Mouse (Mus musculus) kidney, embryonic 14.5 days (tissue): ENCODE measurements at regions not wholly inside any gene's neighbourhood (a gene's known extent, or its start where the extent isn't known, plus 50 kb on each side); places are given as distances from the start of the nearest gene placed in this dataset.

Experiments
- ATAC-seq: fragments of 200-750 bp; cut with Nextera tagmentation; 2 replicates; pipeline ENCODE4 v1.8.0; 2017; ENCODE audit warnings: moderate number of reproducible peaks, mild to moderate bottlenecking, moderate TSS enrichment, moderate library complexity; ENCODE audit not compliant: low FRiP score, low TSS enrichment
- H3K27ac ChIP-seq: fragments of 300-500 bp; sonication (generic); 2 replicates; pipeline ENCODE4 v1.5.1; 2014; ENCODE audit warnings: low read depth, mild to moderate bottlenecking, low read length, moderate library complexity, mixed read lengths
- H3K27me3 ChIP-seq: fragments of 300-500 bp; sonication (generic); 2 replicates; pipeline ENCODE4 v1.6.1; 2014; ENCODE audit warnings: mild to moderate bottlenecking, low read length; ENCODE audit not compliant: control insufficient read depth, insufficient read depth
- H3K36me3 ChIP-seq: fragments of 300-500 bp; sonication (generic); 2 replicates; pipeline ENCODE4 v1.6.1; 2014; ENCODE audit warnings: low read length, mixed read lengths; ENCODE audit not compliant: control insufficient read depth, insufficient read depth
- H3K4me1 ChIP-seq: fragments of 300-500 bp; sonication (generic); 2 replicates; pipeline ENCODE4 v1.6.1; 2014; ENCODE audit warnings: low read length, mixed read lengths; ENCODE audit not compliant: control insufficient read depth, insufficient read depth
- H3K4me2 ChIP-seq: fragments of 300-500 bp; sonication (generic); replicated peaks from 2 replicates; pipeline ENCODE4 v1.6.1; 2014; ENCODE audit warnings: low read depth, mild to moderate bottlenecking, low read length
- H3K4me3 ChIP-seq: fragments of 300-500 bp; sonication (generic); 2 replicates; pipeline ENCODE4 v1.5.1; 2014; ENCODE audit warnings: mild to moderate bottlenecking, low read length
- H3K9ac ChIP-seq: fragments of 300-500 bp; sonication (generic); 2 replicates; pipeline ENCODE4 v1.6.1; 2014; ENCODE audit warnings: low read depth, mild to moderate bottlenecking, low read length, moderate library complexity
- H3K9me3 ChIP-seq: fragments of 300-500 bp; sonication (generic); 2 replicates; pipeline ENCODE4 v1.6.1; 2016; ENCODE audit warnings: low read length; ENCODE audit not compliant: control insufficient read depth
- WGBS: fragments of 180-500 bp; shearing (Covaris S2); extraction: QIAGEN DNeasy Blood & Tissue Kit; methylation state at CpG from one replicate; pipeline ENCODE4 v1.1.7; 2014; 5-methylcytosine and 5-hydroxymethylcytosine counted together

DNA sequence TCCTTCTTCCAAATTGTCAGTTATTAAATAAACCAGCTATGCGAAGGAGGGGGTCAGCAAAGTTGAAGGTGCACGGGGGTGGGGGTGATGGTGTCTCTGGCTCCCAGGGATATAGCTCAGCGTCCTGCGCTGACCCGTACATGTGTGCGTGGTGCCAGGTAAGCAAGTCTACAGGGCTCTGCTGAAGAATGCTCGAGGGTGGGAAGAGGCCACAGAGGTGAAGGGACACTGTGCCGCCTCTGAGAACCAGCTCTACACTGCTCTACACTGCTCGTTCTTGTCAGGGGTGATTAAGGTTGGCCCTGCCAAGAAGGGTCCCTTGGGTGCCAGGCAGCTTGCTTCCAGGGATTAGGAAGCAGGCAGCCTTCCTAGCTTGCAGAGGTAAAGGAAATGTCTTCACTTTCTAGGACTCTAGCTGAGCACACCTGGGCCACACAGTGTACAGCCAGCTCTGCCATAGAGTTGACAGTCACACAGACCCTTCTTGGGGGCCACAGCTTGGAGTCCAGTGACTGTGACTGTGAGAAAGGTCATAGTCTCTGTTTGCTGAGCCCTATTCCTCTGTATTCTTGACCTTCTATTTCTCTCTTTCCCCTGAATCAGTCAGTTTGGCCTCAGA is 64.7 kb upstream of the Gm11733 start:
- ATAC-seq = no peak
- Histone ChIP-seq H3K27ac (no peak overlapping the region), H3K4me2 (no peak overlapping the region)

DNA sequence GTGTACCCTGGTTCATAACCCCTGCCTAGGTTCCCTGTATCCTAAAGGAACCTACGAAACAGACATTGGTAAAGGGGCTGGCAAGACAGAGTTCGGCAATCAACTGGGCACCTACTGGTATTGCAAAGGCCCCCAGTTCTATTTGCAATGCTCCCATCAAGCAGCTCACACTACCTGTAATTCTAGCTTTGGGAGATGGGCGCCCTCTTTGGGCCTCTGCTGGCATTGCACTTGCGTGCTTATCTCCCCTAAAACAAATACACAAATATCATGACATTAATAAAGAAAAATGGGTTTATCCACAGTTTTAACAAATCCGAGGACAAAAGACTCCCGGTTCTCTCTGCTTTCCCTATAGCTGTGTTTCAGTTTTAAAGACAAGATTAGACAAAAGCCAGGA is 61.5 kb upstream of the Gm11733 start:
- H3K36me3 ChIP-seq = no peaks in the 10 kb centered on the region
- H3K4me3 ChIP-seq = no peak overlapping the region
- peaks cover 4% of the 10 kb centered on the region for H3K9me3 ChIP-seq
- no peak for ATAC-seq
- H3K9ac ChIP-seq = no peak overlapping the region
- no peak overlapping the region for H3K4me2 ChIP-seq
- H3K4me1 ChIP-seq = no peaks in the 10 kb centered on the region
- no peak overlapping the region for H3K27ac ChIP-seq
- 0 out of 2 replicates have a peak, but pooled peaks cover 3% of the 10 kb centered on the region for H3K27me3 ChIP-seq
- 88% methylated on average over 6 of the region's 6 CpGs for WGBS

More for the DNA sequence above, 64.7 kb upstream of the Gm11733 start:
- H3K9ac ChIP-seq = no peak overlapping the region
- H3K27me3 ChIP-seq = peaks cover 20% of the 10 kb centered on the region
- H3K9me3 ChIP-seq = peaks cover 4% of the 10 kb centered on the region
- H3K4me1 ChIP-seq = peaks cover 16% of the 10 kb centered on the region; the same call in 1 of the 2 replicates
- no peak overlapping the region for H3K4me3 ChIP-seq
- WGBS = 79% methylated on average over 9 of the region's 9 CpGs
- no peaks in the 10 kb centered on the region for H3K36me3 ChIP-seq

DNA sequence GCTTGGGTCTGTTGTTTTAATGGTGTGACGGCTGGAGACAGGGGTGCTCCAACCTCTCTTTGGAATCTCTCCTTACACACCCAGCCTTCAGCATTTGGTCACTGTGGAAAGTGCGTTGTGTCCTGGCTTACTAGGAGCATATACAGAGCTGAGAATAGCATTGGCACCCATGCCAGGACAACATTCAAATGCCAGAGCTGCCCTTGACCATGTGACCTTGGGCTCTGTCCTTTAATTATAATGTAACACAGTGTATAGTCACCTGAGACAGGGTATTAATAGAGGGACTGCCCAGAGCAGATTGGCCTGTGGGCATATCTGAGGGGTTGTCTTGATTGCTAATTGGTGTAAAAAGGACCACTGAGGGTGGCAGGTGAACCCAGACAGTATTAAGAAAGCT is 60.7 kb upstream of the Gm11733 start:
- H3K4me1 ChIP-seq = no peaks in the 10 kb centered on the region
- peaks cover 4% of the 10 kb centered on the region for H3K9me3 ChIP-seq
- 87% methylated on average over 2 of the region's 2 CpGs for WGBS
- no peaks in the 10 kb centered on the region for H3K36me3 ChIP-seq
- no peak overlapping the region for H3K9ac ChIP-seq
- no peak for ATAC-seq
- peaks cover 7% of the 10 kb centered on the region; the same call in 1 of the 2 replicates for H3K27me3 ChIP-seq
- H3K27ac ChIP-seq = no peak overlapping the region
- H3K4me2 ChIP-seq = no peak overlapping the region
- no peak overlapping the region for H3K4me3 ChIP-seq

DNA sequence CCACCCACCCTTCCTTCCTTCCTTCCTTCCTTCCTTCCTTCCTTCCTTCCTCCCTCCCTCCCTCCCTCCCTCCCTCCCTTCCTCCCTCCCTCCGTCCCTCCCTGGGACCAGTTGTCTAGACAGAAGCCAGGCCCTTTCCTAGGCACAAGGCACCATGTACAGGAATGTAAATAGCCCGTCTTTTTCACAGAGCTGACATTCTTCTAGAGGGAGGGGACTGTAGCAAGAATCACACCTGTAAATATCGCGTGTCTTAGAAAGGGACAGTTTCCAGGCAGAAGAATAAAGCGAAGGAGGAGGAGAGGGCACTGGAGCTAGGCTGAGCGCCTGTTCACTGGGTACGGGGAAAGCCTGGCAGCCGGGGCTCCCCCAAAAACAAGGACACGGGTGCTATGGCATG is 58.7 kb upstream of the Gm11733 start:
- H3K4me2 ChIP-seq = no peak overlapping the region
- no peak overlapping the region for H3K9ac ChIP-seq
- H3K4me1 ChIP-seq = peaks cover 2% of the 10 kb centered on the region; the same call in 1 of the 2 replicates
- no peak overlapping the region for H3K4me3 ChIP-seq
- no peak for ATAC-seq
- WGBS = 58% methylated on average over 9 of the region's 9 CpGs
- H3K36me3 ChIP-seq = no peaks in the 10 kb centered on the region
- peaks cover 4% of the 10 kb centered on the region for H3K9me3 ChIP-seq
- H3K27ac ChIP-seq = no peak overlapping the region
- peaks cover 7% of the 10 kb centered on the region; the same call in 1 of the 2 replicates for H3K27me3 ChIP-seq

DNA sequence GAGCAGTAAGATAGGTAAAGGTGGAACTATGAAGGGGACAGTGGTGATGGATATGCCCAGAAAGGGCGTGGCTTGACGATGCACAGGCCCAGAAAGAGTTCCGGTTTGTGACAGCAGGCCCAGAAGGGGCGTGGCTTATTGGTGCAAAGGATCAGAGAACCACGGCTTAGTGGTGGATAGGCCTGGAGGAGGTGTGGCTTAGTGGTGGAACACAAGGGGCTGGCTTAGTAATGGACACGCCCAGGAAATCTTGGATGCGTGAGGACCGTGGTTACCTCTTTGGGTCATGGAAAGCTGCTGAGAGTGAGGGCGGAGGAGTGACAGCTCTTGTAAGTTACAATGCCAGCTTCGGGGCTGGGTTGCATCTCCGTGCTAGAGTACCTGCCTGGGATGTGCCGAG is 58.2 kb upstream of the Gm11733 start:
- Histone ChIP-seq H3K27me3 (peaks cover 11% of the 10 kb centered on the region; the same call in 1 of the 2 replicates), H3K9ac (no peak overlapping the region), H3K4me3 (no peak overlapping the region), H3K4me1 (peaks cover 3% of the 10 kb centered on the region; the same call in 1 of the 2 replicates), H3K36me3 (no peaks in the 10 kb centered on the region), H3K9me3 (peaks cover 4% of the 10 kb centered on the region), H3K27ac (no peak overlapping the region), H3K4me2 (no peak overlapping the region)
- ATAC-seq = no peak
- 32% methylated on average over 12 of the region's 12 CpGs for WGBS

DNA sequence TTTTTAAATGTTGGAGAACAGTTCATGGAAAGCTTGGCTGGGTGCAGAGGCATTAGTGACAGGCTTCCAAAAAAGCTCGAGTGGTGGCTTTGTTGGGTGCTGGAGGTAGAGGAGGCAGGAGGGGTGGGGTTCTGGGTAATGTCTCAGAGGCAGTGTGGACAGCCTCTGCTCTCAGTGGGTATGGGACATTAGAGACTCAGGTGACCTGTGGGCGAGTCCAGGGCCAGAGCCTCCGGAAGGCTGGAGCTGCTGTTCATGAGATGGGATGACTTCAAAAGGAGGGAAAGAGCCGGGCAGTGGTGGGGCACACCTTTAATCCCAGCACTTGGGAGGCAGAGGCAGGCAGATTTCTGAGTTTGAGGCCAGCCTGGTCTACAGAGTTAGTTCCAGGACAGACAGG is 57.5 kb upstream of the Gm11733 start:
- H3K4me2 ChIP-seq = no peak overlapping the region
- H3K27me3 ChIP-seq = peaks cover 11% of the 10 kb centered on the region; the same call in 1 of the 2 replicates
- no peak for ATAC-seq
- 75% methylated on average over 4 of the region's 4 CpGs for WGBS
- H3K4me1 ChIP-seq = peaks cover 3% of the 10 kb centered on the region; the same call in 1 of the 2 replicates
- no peak overlapping the region for H3K4me3 ChIP-seq
- H3K27ac ChIP-seq = no peak overlapping the region
- peaks cover 4% of the 10 kb centered on the region for H3K9me3 ChIP-seq
- H3K9ac ChIP-seq = no peak overlapping the region
- no peaks in the 10 kb centered on the region for H3K36me3 ChIP-seq

DNA sequence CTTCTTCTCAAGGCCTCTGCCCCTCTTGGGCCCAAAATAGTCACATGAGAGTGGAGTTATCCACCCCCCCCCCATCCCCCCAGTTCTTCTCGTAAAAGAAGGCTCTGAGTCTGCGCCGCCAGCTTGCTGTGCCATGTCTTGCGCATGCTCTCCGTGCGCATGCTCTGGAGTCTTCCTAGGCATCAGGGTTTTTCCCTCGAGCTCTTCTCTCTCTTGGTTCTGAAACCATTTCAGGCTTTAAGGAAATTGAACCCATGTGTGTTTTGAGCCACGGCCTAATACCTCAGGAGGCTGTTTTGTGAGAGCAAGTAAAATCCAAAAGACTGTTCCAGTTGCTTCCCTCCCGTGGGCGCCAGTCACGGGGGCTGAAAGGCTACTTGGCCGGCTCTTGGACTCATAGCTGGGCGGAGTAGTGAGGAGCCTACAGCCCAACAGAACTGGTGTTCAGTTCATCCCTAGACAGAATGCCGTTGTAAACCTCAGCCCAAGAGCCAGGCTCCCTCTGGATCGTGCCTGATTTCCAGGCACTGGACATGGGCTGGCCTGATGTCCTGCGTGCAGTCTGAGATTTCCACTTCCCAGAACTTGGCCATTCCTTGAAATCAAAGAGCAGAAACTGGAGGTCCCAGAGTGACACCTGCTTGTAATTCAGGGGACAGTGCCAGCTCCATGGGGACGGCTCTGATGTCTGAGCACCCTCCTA is 56.2 kb upstream of the Gm11733 start:
- Histone ChIP-seq H3K27me3 (peaks cover 11% of the 10 kb centered on the region; the same call in 1 of the 2 replicates), H3K9ac (no peak overlapping the region), H3K9me3 (peaks cover 2% of the 10 kb centered on the region; the same call in 1 of the 2 replicates), H3K27ac (no peak overlapping the region), H3K4me1 (peaks cover 3% of the 10 kb centered on the region; the same call in 1 of the 2 replicates), H3K4me2 (no peak overlapping the region), H3K36me3 (no peaks in the 10 kb centered on the region), H3K4me3 (no peak overlapping the region)
- 83% methylated on average over 17 of the region's 17 CpGs for WGBS
- ATAC-seq = no peak

DNA sequence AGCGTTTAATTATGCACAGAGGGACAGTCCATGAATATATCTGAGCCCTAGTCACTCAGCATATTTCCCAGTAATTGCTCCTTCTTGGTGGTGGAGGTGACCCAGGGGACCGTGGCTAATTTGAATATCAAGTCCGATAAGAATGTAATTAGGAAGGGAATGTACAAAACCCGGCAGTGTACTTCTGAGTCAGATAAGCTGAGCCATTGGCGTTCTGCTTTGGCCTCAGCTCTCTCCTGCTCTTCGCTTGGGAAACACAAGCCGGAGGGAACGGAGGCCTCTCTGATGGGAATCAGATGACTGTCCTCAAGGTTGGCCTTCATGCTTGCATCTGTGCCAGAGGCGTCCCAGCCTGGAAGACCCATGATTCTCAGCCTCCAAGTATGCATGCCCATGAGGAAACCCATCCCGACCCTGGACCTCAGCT is 54.8 kb upstream of the Gm11733 start:
- WGBS = 67% methylated on average over 10 of the region's 10 CpGs
- peaks cover 8% of the 10 kb centered on the region; the same call in 1 of the 2 replicates for H3K27me3 ChIP-seq
- no peak for ATAC-seq
- peaks cover 3% of the 10 kb centered on the region; the same call in 1 of the 2 replicates for H3K4me1 ChIP-seq
- H3K9me3 ChIP-seq = peaks cover 3% of the 10 kb centered on the region; the same call in 1 of the 2 replicates
- no peaks in the 10 kb centered on the region for H3K36me3 ChIP-seq
- no peak overlapping the region for H3K4me2 ChIP-seq
- no peak overlapping the region for H3K4me3 ChIP-seq
- H3K9ac ChIP-seq = no peak overlapping the region
- no peak overlapping the region for H3K27ac ChIP-seq

DNA sequence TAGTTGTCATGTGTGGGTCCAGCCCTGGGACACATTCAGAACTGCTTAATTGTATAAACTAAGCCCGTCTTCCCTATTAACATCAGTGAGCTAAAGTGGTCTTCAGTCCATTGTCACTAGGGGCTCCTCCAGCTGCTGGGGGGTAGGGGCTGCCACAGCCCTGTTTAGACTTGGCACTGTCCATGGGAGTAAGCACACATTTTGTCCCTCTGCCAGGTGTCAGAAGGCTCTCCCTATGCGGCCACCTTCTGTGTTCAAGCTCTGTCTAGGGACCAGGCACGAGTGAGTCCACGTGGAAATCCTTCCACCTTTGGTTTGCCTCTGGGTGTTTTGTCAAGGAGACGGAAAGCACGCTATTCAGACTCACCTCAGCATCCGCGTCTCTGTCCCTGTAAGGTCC is 54.3 kb upstream of the Gm11733 start:
- 41% methylated on average over 8 of the region's 8 CpGs for WGBS
- H3K27me3 ChIP-seq = peaks cover 8% of the 10 kb centered on the region; the same call in 1 of the 2 replicates

More for the DNA sequence above, 54.3 kb upstream of the Gm11733 start:
- H3K9me3 ChIP-seq = peaks cover 3% of the 10 kb centered on the region; the same call in 1 of the 2 replicates
- H3K4me3 ChIP-seq = no peak overlapping the region
- no peaks in the 10 kb centered on the region for H3K36me3 ChIP-seq
- no peak overlapping the region for H3K9ac ChIP-seq
- no peak overlapping the region for H3K27ac ChIP-seq
- H3K4me2 ChIP-seq = no peak overlapping the region
- ATAC-seq = no peak
- peaks cover 3% of the 10 kb centered on the region; the same call in 1 of the 2 replicates for H3K4me1 ChIP-seq
